Mouse (Mus musculus) stomach, embryonic 14.5 days (tissue): ENCODE results near the gene Neu3. TPM values are rescaled to one million over a fixed set of nuclear protein-coding genes. Genes with fewer than 3 reads are reported as not detected.
"Not testable (repeated sequence)": the region's sequence is repeated elsewhere in the genome, so short reads cannot be mapped to it uniquely, and the experiment has no call there.

ENCODE experiments used
- ATAC-seq: fragments of 200-750 bp; cut with Nextera tagmentation; 2 replicates; pipeline ENCODE4 v1.8.0; 2017; ENCODE audit warnings: low read depth, moderate TSS enrichment; ENCODE audit not compliant: insufficient number of reproducible peaks, insufficient read depth, low FRiP score
- H3K27ac ChIP-seq: fragments of 300-500 bp; sonication (generic); 2 replicates; pipeline ENCODE4 v1.5.1; 2014; ENCODE audit warnings: mild to moderate bottlenecking, low read length, moderate library complexity, mixed read lengths
- H3K27me3 ChIP-seq: fragments of 300-500 bp; sonication (generic); 2 replicates; pipeline ENCODE4 v1.6.1; 2014; ENCODE audit warnings: low read length, control low read depth, mixed read lengths; ENCODE audit not compliant: control insufficient read depth, insufficient read depth
- H3K36me3 ChIP-seq: fragments of 300-500 bp; sonication (generic); 2 replicates; pipeline ENCODE4 v1.6.1; 2014; ENCODE audit warnings: mild to moderate bottlenecking, control low read depth, low read length, moderate library complexity, mixed read lengths; ENCODE audit not compliant: control insufficient read depth, insufficient read depth
- H3K4me1 ChIP-seq: fragments of 300-500 bp; sonication (generic); 2 replicates; pipeline ENCODE4 v1.6.1; 2014; ENCODE audit warnings: low read length, control low read depth, mixed read lengths; ENCODE audit not compliant: control insufficient read depth, insufficient read depth
- H3K4me2 ChIP-seq: fragments of 300-500 bp; sonication (generic); replicated peaks from 2 replicates; pipeline ENCODE4 v1.6.1; 2014; ENCODE audit warnings: low read depth, low read length, control low read depth
- H3K4me3 ChIP-seq: fragments of 300-500 bp; sonication (generic); 2 replicates; pipeline ENCODE4 v1.5.1; 2014; ENCODE audit warnings: low read depth, low read length, control low read depth
- H3K9ac ChIP-seq: fragments of 300-500 bp; sonication (generic); replicated peaks from 2 replicates; pipeline ENCODE4 v1.6.1; 2014; ENCODE audit warnings: low read depth, mild to moderate bottlenecking, control low read depth, low read length, moderate library complexity, mixed read lengths
- H3K9me3 ChIP-seq: fragments of 300-500 bp; sonication (generic); 2 replicates; pipeline ENCODE4 v1.6.1; 2016; ENCODE audit warnings: low read depth, low read length, control low read depth; ENCODE audit not compliant: control insufficient read depth
- WGBS: fragments of 180-500 bp; shearing (Covaris S2); extraction: QIAGEN DNeasy Blood & Tissue Kit; methylation state at CpG from one replicate; pipeline ENCODE4 v1.1.7; 2014; 5-methylcytosine and 5-hydroxymethylcytosine counted together
- polyA plus RNA-seq: library from polyadenylated mRNA; unstranded; fragments of >200 nt; fragmentation: Nextera tagmentation; extraction: Ambion mirVana; gene quantifications from 2 replicates; pipeline ENCODE4 v1.2.1, GENCODE M21; 2014

Gene Neu3
- polyA plus RNA-seq, 1 experiment from 2014 or later, result 7.1 TPM

DNA sequence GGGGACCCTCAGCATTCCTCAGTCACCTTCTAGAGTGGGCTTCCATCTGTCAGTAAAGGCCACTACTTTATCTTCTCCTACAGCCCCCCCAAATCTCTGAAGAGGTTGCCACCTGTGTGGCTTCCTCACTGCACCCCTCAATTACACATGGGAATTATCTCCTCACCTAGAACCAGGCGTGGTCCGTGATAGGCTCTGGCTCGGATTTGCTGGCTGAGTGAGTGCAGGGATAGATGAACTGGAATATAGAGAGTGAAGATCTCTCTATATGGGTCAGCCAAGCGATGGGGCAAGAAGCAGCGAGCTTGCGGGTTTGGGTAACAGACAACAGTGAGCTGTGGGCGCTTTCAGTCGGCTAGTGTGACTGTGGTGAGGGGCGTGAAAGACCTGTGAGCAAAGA lies 2.7 kb downstream of the Neu3 start:
- no peak overlapping the region for H3K9ac ChIP-seq
- WGBS, result 80% methylated on average over 9 of the region's 9 CpGs
- H3K27me3 ChIP-seq, result no peaks in the 10 kb centered on the region
- no peak overlapping the region for H3K4me3 ChIP-seq
- H3K27ac ChIP-seq, result 0 out of 2 replicates have a peak overlapping the region, but pooled peaks have one; percentile 44
- 0 out of 2 replicates have a peak overlapping the region, but pooled peaks have one; percentile 12 for H3K4me2 ChIP-seq
- H3K36me3 ChIP-seq, result no peaks in the 10 kb centered on the region
- peaks cover 4% of the 10 kb centered on the region; the same call in 1 of the 2 replicates for H3K4me1 ChIP-seq
- no peak for ATAC-seq
- no peaks in the 10 kb centered on the region for H3K9me3 ChIP-seq

- peaks cover 4% of the 10 kb centered on the region; the same call in 1 of the 2 replicates for H3K4me1 ChIP-seq
- no peak overlapping the region for H3K4me2 ChIP-seq
- H3K9me3 ChIP-seq, result no peaks in the 10 kb centered on the region
- no peaks in the 10 kb centered on the region for H3K27me3 ChIP-seq
- no peak overlapping the region for H3K27ac ChIP-seq
- H3K4me3 ChIP-seq, result no peak overlapping the region
- no peaks in the 10 kb centered on the region for H3K36me3 ChIP-seq
- 72% methylated on average over 16 of the region's 16 CpGs for WGBS
- no peak overlapping the region for H3K9ac ChIP-seq
- no peak for ATAC-seq
Measured at GRCm38 (mm10) chr7:99824649-99825483, 3.4 kb downstream of the Neu3 start.

GRCm38 (mm10) chr7:99823045-99823663 lies 5.1 kb downstream of the Neu3 start:
- Histone ChIP-seq H3K9ac (no peak overlapping the region), H3K27me3 (no peaks in the 10 kb centered on the region), H3K4me3 (no peak overlapping the region), H3K4me1 (peaks cover 4% of the 10 kb centered on the region; the same call in 1 of the 2 replicates), H3K9me3 (no peaks in the 10 kb centered on the region), H3K36me3 (no peaks in the 10 kb centered on the region), H3K27ac (no peak overlapping the region), H3K4me2 (no peak overlapping the region)
- 88% methylated on average over 10 of the region's 10 CpGs for WGBS
- no peak for ATAC-seq

DNA sequence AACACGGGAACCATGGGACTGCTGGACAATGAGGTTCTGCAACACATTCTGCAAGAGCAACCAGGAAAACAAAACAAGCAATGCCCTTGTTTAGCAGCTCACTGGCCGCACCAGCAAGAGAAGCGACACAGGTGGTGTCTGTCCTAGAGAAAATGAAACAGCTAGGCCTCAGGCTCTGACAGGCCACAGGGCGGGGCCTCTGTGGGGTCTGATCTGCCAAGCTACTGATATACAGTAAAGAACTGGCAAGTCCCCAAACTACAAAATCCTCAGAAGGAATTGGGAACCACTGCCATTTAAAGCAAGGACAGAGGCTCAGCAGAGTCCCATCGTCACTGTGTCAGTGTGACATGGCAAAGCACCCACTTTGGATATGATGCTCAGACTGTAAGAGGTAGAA lies 5.8 kb downstream of the Neu3 start:
- Histone ChIP-seq H3K36me3 (no peaks in the 10 kb centered on the region), H3K27me3 (no peaks in the 10 kb centered on the region), H3K9ac (no peak overlapping the region), H3K4me3 (no peak overlapping the region), H3K27ac (no peak overlapping the region), H3K4me2 (no peak overlapping the region), H3K9me3 (no peaks in the 10 kb centered on the region), H3K4me1 (peaks cover 4% of the 10 kb centered on the region; the same call in 1 of the 2 replicates)
- WGBS, result 71% methylated on average over 5 of the region's 5 CpGs
- ATAC-seq, result no peak

DNA sequence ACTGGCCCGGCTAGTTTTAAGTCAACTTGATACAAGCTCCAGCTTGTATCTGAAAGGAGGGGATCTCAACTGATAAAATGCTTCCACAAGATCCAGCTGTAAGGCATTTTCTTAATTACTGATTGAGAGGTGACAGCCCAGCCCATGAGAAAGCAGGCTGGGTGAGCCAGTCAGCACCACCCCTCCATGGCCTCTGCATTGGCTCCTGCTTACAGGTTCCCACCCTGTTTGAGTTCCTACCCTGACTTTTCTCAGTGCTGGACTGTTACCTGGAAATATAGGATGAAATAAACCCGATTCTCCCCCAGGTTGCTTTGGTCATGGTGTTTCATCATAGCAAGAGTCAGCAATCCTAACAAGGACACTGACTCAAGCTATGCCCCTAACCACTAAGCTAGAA lies 6.3 kb downstream of the Neu3 start:
- H3K36me3 ChIP-seq, result no peaks in the 10 kb centered on the region
- H3K4me2 ChIP-seq, result no peak overlapping the region
- WGBS, result 74% methylated on average over 2 of the region's 2 CpGs
- H3K27me3 ChIP-seq, result no peaks in the 10 kb centered on the region
- no peak overlapping the region for H3K4me3 ChIP-seq
- no peak for ATAC-seq
- H3K27ac ChIP-seq, result no peak overlapping the region
- H3K9me3 ChIP-seq, result no peaks in the 10 kb centered on the region
- peaks cover 4% of the 10 kb centered on the region; the same call in 1 of the 2 replicates for H3K4me1 ChIP-seq
- no peak overlapping the region for H3K9ac ChIP-seq

- H3K9ac ChIP-seq, ATAC-seq, H3K36me3 ChIP-seq, H3K4me3 ChIP-seq, H3K27ac ChIP-seq, H3K4me1 ChIP-seq, H3K9me3 ChIP-seq, H3K27me3 ChIP-seq: not testable (repeated sequence)
- H3K4me2 ChIP-seq, result peak overlapping the region; percentile 13; the same call in 1 of the 2 replicates
- WGBS, result 15% methylated on average over 9 of the region's 9 CpGs
Measured at GRCm38 (mm10) chr7:99818181-99818725, 10.0 kb downstream of the Neu3 start.

- 93% methylated on average over 11 of the region's 11 CpGs for WGBS
- ATAC-seq, result no peak
- no peak overlapping the region for H3K4me3 ChIP-seq
Measured at GRCm38 (mm10) chr7:99813394-99813793, 14.8 kb downstream of the Neu3 start.

GRCm38 (mm10) chr7:99811661-99812060 lies 16.6 kb downstream of the Neu3 start:
- Histone ChIP-seq H3K4me1 (no peaks in the 10 kb centered on the region), H3K36me3 (no peaks in the 10 kb centered on the region), H3K9ac (no peak overlapping the region), H3K4me2 (no peak overlapping the region), H3K9me3 (no peaks in the 10 kb centered on the region), H3K27ac (no peak overlapping the region), H3K4me3 (no peak overlapping the region), H3K27me3 (no peaks in the 10 kb centered on the region)
- 69% methylated on average over 4 of the region's 4 CpGs for WGBS
- ATAC-seq, result no peak

More at GRCm38 (mm10) chr7:99813394-99813793, 14.8 kb downstream of the Neu3 start:
- Histone ChIP-seq H3K9me3 (no peaks in the 10 kb centered on the region), H3K9ac (no peak overlapping the region), H3K27ac (no peak overlapping the region), H3K36me3 (no peaks in the 10 kb centered on the region), H3K4me2 (no peak overlapping the region), H3K27me3 (no peaks in the 10 kb centered on the region), H3K4me1 (no peaks in the 10 kb centered on the region)
